Mouse (Mus musculus) limb, embryonic 15.5 days (tissue): Measurements from ENCODE around the gene Hoxd1. TPM values are rescaled to one million over a fixed set of nuclear protein-coding genes. Genes with fewer than 3 reads are reported as not detected.

Source experiments
- ATAC-seq: fragments of 200-750 bp; cut with Nextera tagmentation; 2 replicates; pipeline ENCODE4 v1.8.0; 2017; ENCODE audit warnings: low read depth, moderate TSS enrichment; ENCODE audit not compliant: insufficient number of reproducible peaks, low FRiP score, low TSS enrichment
- H3K27ac ChIP-seq: fragments of 300-500 bp; sonication (generic); 2 replicates; pipeline ENCODE4 v1.5.1; 2015; ENCODE audit warnings: moderate library complexity, mild to moderate bottlenecking, inconsistent platforms
- H3K27me3 ChIP-seq: fragments of 300-500 bp; sonication (generic); 2 replicates; pipeline ENCODE4 v1.6.1; 2015; ENCODE audit warnings: inconsistent platforms
- H3K36me3 ChIP-seq: fragments of 300-500 bp; sonication (generic); 2 replicates; pipeline ENCODE4 v1.6.1; 2015; ENCODE audit warnings: inconsistent platforms
- H3K4me1 ChIP-seq: fragments of 300-500 bp; sonication (generic); 2 replicates; pipeline ENCODE4 v1.6.1; 2015; ENCODE audit warnings: inconsistent platforms
- H3K4me2 ChIP-seq: fragments of 300-500 bp; sonication (generic); 2 replicates; pipeline ENCODE4 v1.6.1; 2015; ENCODE audit warnings: mild to moderate bottlenecking, inconsistent platforms
- H3K4me3 ChIP-seq: fragments of 300-500 bp; sonication (generic); 2 replicates; pipeline ENCODE4 v1.5.1; 2015; ENCODE audit warnings: mild to moderate bottlenecking, inconsistent platforms
- H3K9ac ChIP-seq: fragments of 300-500 bp; sonication (generic); 2 replicates; pipeline ENCODE4 v1.6.1; 2015; ENCODE audit warnings: inconsistent platforms
- H3K9me3 ChIP-seq: fragments of 300-500 bp; sonication (generic); 2 replicates; pipeline ENCODE4 v1.6.1; 2016; ENCODE audit warnings: inconsistent platforms
- WGBS: fragments of 180-500 bp; shearing (Covaris S2); methylation state at CpG from one replicate; pipeline ENCODE4 v1.1.7; 2015; 5-methylcytosine and 5-hydroxymethylcytosine counted together
- polyA plus RNA-seq: library from polyadenylated mRNA; unstranded; fragments of >200 nt; fragmentation: Nextera tagmentation; extraction: Ambion mirVana; gene quantifications from 2 replicates; pipeline ENCODE4 v1.2.1, GENCODE M21; 2015

Gene Hoxd1
- polyA plus RNA-seq, 1 experiment from 2014 or later: 0.26 TPM

- ATAC-seq: no peak
- Histone ChIP-seq H3K27me3 (peaks cover 97% of the 10 kb centered on the region), H3K27ac (no peak overlapping the region), H3K9me3 (no peaks in the 10 kb centered on the region), H3K4me1 (peaks cover 32% of the 10 kb centered on the region), H3K4me2 (no peak overlapping the region), H3K9ac (no peak overlapping the region), H3K4me3 (no peak overlapping the region), H3K36me3 (no peaks in the 10 kb centered on the region)
Observed at GRCm38 (mm10) chr2:74741979-74742277, 20.9 kb upstream of the Hoxd1 start.

DNA sequence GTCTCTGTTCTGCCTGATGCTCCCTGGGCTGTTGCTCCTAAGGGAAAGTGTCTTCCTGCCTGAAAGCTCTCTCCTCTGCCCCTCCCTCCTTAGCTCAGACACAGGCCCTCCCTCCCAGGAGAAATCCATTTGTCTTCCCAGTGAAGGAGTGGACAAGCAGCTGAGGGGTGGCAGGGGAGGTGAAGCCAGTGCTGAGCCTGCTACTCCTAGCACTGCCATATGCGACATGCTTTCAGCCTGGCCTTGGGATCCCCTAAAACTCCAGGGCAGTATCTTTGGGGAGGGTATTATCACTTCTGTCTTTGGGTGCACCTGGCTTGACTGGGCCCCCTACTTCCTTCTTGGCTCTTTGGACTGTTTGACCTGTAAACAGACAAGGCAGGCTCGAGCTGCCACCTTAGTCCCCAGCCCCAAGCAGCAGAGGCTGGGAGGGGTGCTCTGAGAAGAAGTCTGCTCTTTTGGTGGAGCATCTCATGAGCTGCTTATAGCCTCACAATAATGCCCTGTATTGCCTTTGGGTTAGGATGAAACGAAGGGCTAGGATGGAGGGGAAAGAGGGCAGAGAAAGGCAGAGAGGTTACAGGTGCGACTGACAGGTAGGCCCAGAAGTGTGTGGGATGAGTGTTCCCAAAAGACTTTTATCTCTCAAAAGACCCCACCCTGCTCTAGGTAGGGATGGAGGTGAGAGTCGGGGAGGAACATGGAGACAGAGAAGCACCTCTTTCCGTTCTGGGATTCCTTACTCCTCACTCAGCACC, 17.1 kb upstream of the Hoxd1 start:
- Histone ChIP-seq H3K27me3 (peaks cover 96% of the 10 kb centered on the region), H3K9me3 (no peaks in the 10 kb centered on the region), H3K27ac (no peak overlapping the region), H3K9ac (no peak overlapping the region), H3K4me2 (no peak overlapping the region), H3K4me3 (no peak overlapping the region), H3K4me1 (peaks cover 26% of the 10 kb centered on the region), H3K36me3 (no peaks in the 10 kb centered on the region)
- ATAC-seq: no peak
- WGBS: 25% methylated on average over 6 of the region's 6 CpGs

GRCm38 (mm10) chr2:74746298-74746921, 16.4 kb upstream of the Hoxd1 start:
- no peaks in the 10 kb centered on the region for H3K36me3 ChIP-seq
- 9% methylated on average over 57 of the region's 58 CpGs for WGBS
- peak overlapping the region; percentile 26; the same call in 1 of the 2 replicates for H3K4me2 ChIP-seq
- peak overlapping the region; percentile 15 for H3K4me3 ChIP-seq
- no peak overlapping the region for H3K27ac ChIP-seq
- peaks cover 24% of the 10 kb centered on the region for H3K4me1 ChIP-seq
- no peak overlapping the region for H3K9ac ChIP-seq
- H3K9me3 ChIP-seq: no peaks in the 10 kb centered on the region
- H3K27me3 ChIP-seq: peaks cover 97% of the 10 kb centered on the region
- no peak for ATAC-seq

- H3K4me3 ChIP-seq: peak overlapping the region; percentile 15; the same call in 1 of the 2 replicates
- ATAC-seq: no peak
- 0 out of 2 replicates have a peak overlapping the region, but pooled peaks have one; percentile 26 for H3K4me2 ChIP-seq
- peaks cover 97% of the 10 kb centered on the region for H3K27me3 ChIP-seq
- H3K4me1 ChIP-seq: peaks cover 24% of the 10 kb centered on the region
- no peak overlapping the region for H3K27ac ChIP-seq
- H3K36me3 ChIP-seq: no peaks in the 10 kb centered on the region
- no peak overlapping the region for H3K9ac ChIP-seq
- WGBS: 12% methylated on average over 24 of the region's 24 CpGs
- no peaks in the 10 kb centered on the region for H3K9me3 ChIP-seq
Observed at GRCm38 (mm10) chr2:74747006-74747405, 15.8 kb upstream of the Hoxd1 start.

- Histone ChIP-seq H3K4me2 (no peak overlapping the region), H3K4me1 (peaks cover 28% of the 10 kb centered on the region)
Observed at GRCm38 (mm10) chr2:74747661-74748141, 15.1 kb upstream of the Hoxd1 start.

DNA sequence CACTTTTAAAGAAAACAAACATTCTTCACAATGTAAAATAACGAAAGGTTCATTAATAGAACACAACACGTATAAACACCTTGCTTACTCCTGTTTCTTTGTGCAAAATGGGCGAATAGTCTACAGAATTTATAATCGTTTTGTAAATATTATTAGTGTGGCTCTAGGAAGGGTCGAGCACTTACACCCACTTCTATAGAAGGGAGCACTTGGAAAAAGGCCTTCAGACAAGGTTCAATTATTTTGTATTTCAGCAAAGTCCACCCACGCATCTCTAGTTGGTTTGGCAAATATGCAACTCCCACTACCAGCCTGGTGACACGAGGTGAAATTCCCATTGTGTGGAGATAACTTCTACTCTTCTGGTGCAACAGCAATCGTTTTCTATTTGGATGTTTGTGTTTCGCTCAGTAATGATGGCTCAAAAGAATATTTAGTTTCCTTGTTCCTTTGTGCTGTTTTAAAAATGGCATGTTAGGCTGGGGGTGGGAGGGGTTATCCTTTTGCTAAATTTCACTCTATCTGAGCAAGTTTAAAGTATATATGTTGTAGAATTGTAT, 14.3 kb upstream of the Hoxd1 start:
- H3K36me3 ChIP-seq: no peaks in the 10 kb centered on the region
- ATAC-seq: no peak
- H3K4me2 ChIP-seq: no peak overlapping the region
- no peak overlapping the region for H3K4me3 ChIP-seq
- 26% methylated on average over 9 of the region's 9 CpGs for WGBS
- H3K4me1 ChIP-seq: peaks cover 33% of the 10 kb centered on the region
- no peaks in the 10 kb centered on the region for H3K9me3 ChIP-seq
- no peak overlapping the region for H3K9ac ChIP-seq
- no peak overlapping the region for H3K27ac ChIP-seq
- H3K27me3 ChIP-seq: peaks cover 99% of the 10 kb centered on the region

More at GRCm38 (mm10) chr2:74747661-74748141, 15.1 kb upstream of the Hoxd1 start:
- H3K27me3 ChIP-seq: peaks cover 97% of the 10 kb centered on the region
- no peak overlapping the region for H3K4me3 ChIP-seq
- H3K9ac ChIP-seq: no peak overlapping the region
- no peak for ATAC-seq
- no peak overlapping the region for H3K27ac ChIP-seq
- no peaks in the 10 kb centered on the region for H3K36me3 ChIP-seq
- 28% methylated on average over 11 of the region's 11 CpGs for WGBS
- no peaks in the 10 kb centered on the region for H3K9me3 ChIP-seq

GRCm38 (mm10) chr2:74749337-74750121, 13.3 kb upstream of the Hoxd1 start:
- no peak overlapping the region for H3K9ac ChIP-seq
- no peaks in the 10 kb centered on the region for H3K36me3 ChIP-seq
- H3K4me2 ChIP-seq: peak overlapping the region; percentile 46
- no peaks in the 10 kb centered on the region for H3K9me3 ChIP-seq
- peak overlapping the region; percentile 31 for H3K4me3 ChIP-seq
- peak; percentile 38; the same call in 1 of the 2 replicates for ATAC-seq
- peaks cover 99% of the 10 kb centered on the region for H3K27me3 ChIP-seq
- WGBS: under 1% methylated on average over 47 of the region's 47 CpGs
- peaks cover 33% of the 10 kb centered on the region for H3K4me1 ChIP-seq
- no peak overlapping the region for H3K27ac ChIP-seq

DNA sequence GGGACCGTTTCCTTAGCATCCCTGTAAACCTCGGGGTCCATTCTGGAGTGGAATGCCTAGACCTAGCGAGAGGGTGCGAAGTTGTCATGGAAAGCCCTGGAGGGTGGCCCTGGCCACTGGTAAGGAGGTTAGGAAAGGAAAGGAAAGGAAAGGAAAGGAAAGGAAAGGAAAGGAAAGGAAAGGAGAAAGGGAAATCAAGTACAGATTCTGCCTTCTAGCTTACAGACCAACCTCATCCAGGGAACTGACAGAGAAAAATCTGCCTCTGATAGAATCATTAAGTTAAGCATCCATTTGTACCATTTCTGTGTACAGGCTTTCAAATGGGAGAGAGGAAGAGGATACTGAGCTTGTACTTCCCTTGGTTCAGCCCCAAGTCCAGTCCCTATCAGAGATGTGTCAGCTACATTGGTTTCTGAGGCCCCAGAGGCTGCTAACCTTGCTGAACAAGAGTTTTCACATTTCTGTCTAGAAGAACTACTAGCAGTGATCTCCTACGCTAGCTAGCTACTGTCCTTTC, 12.0 kb upstream of the Hoxd1 start:
- ATAC-seq: no peak
- Histone ChIP-seq H3K9me3 (no peaks in the 10 kb centered on the region), H3K4me1 (peaks cover 33% of the 10 kb centered on the region), H3K4me2 (no peak overlapping the region; the same call in 1 of the 2 replicates), H3K4me3 (no peak overlapping the region), H3K27ac (no peak overlapping the region), H3K9ac (no peak overlapping the region), H3K27me3 (peaks cover 98% of the 10 kb centered on the region), H3K36me3 (no peaks in the 10 kb centered on the region)
- 50% methylated on average over 5 of the region's 5 CpGs for WGBS

DNA sequence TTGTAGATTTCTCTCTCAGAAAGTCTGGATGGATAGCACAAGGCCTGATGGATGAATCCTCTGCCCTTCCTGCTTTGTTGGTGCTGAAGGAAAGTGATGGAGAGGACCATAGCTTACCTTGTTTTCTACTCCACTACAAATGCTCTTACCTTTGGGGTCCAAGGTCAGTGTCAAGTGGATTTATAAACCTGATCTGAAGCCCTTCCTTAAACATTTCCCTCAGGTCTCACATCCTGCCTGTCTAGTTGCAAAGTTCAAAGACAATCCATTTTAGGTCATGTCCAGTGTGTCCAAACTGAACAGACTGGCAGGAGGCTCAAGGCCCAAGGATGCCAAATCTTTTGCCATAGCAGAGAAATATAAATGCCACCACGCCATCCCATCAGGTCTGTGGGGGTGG, 10.9 kb upstream of the Hoxd1 start:
- no peak for ATAC-seq
- Histone ChIP-seq H3K36me3 (no peaks in the 10 kb centered on the region), H3K4me2 (no peak overlapping the region), H3K4me3 (no peak overlapping the region), H3K27ac (no peak overlapping the region), H3K27me3 (peaks cover 95% of the 10 kb centered on the region), H3K4me1 (peaks cover 25% of the 10 kb centered on the region), H3K9me3 (no peaks in the 10 kb centered on the region), H3K9ac (no peak overlapping the region)
- WGBS: 81% methylated on average over 1 of the region's 1 CpGs

DNA sequence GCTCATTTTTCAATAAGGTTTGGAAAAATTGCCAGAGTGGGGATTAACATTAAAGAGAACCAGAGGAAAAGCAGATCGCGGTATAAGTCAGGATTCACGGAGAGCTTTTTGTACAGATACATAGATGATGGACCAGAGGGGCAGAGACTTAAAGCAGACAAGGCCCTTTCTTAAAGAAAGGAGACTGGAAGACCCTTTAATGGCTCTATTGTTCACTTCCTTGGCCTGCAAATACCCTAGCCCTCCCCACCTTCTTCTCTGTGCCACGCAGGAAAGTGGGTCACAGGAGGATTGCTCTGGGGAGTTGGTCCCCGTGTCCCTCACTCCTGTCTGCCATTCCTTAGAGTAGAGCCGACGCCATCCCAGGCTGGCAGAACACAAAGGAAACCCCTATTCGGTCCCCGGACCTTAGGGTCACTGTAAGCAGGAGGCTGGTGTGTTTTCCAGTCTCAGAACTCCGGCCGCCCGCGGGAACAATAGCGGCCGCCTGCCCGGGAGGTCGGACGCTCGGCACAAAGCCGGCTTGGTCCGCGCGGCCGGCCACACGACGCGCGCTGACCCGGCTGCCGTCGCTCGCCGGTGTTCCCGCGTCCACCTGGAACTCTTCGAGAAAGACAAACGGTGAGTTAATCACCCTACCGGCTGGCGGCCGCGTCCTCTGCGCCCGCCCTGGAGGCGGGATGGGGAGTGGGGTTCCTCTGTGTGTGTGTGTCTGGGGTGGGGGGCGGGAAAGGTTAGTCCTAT, 10.2 kb upstream of the Hoxd1 start:
- no peak for ATAC-seq
- Histone ChIP-seq H3K9me3 (no peaks in the 10 kb centered on the region), H3K27me3 (peaks cover 90% of the 10 kb centered on the region), H3K4me3 (peak overlapping the region; percentile 34), H3K4me2 (peak overlapping the region; percentile 66), H3K9ac (no peak overlapping the region), H3K27ac (no peak overlapping the region), H3K4me1 (peaks cover 22% of the 10 kb centered on the region), H3K36me3 (no peaks in the 10 kb centered on the region)
- WGBS: 4% methylated on average over 45 of the region's 45 CpGs

GRCm38 (mm10) chr2:74753175-74753523, 9.6 kb upstream of the Hoxd1 start:
- Histone ChIP-seq H3K27ac (no peak overlapping the region), H3K36me3 (no peaks in the 10 kb centered on the region), H3K4me1 (peaks cover 22% of the 10 kb centered on the region), H3K27me3 (peaks cover 90% of the 10 kb centered on the region), H3K9me3 (no peaks in the 10 kb centered on the region), H3K4me2 (peak overlapping the region; percentile 66), H3K9ac (no peak overlapping the region), H3K4me3 (peak overlapping the region; percentile 34)
- 4% methylated on average over 24 of the region's 25 CpGs for WGBS
- ATAC-seq: no peak
